Mouse (Mus musculus) liver (tissue): ENCODE measurements around the gene Gstm1.
A peak's percentile ranks its signal among the peaks of the same experiment; 100 is the strongest.
"Not testable (repeated sequence)": the region's sequence is repeated elsewhere in the genome, so short reads cannot be mapped to it uniquely, and the experiment has no call there.

Experiments
- DNase-seq: peaks from one replicate; pipeline ENCODE4 v3.0.0-alpha.2; 2020; ENCODE audit warnings: mixed read lengths

Gstm1 gene

DNA sequence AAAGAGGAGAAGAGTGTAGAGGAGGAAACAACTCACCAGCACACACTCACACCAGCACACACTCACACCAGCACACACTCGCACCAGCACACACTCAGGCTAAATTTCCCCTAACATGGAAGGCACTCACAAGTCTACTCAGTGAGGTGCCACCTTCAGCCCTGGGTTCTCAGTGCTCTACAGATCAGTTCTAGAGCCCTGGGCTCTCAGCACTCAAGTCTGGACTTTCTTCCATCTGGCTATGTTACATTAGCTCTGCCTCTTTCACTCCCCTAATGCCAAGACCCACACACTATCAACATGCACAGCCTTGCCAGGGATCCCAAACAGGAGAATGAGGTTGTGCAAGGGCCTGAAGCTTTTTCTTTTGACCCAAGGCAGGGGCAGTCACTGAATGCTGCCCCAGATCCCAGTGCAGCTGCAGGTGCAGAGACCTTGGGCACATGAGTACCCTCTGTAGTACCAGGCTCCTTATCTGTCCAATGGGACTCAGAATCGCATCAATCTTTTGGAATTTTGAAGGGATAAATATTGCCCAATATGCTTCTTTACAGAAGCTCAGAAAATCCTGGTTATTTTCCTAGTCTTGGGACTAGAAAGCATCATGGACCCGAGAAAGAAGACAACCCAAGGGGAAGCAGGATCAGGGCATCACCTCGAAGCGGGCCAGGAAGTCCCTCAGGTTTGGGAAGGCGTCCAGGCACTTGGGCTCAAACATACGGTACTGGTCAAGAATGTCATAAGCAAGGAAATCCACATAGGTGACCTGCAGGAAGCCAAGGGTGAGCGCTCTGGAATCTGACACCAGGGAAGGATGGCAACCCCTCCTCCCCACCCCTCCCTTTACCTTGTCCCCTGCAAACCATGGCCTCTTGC is 3.4 kb downstream of the Gstm1 start:
- DNase-seq, result no peak

DNA sequence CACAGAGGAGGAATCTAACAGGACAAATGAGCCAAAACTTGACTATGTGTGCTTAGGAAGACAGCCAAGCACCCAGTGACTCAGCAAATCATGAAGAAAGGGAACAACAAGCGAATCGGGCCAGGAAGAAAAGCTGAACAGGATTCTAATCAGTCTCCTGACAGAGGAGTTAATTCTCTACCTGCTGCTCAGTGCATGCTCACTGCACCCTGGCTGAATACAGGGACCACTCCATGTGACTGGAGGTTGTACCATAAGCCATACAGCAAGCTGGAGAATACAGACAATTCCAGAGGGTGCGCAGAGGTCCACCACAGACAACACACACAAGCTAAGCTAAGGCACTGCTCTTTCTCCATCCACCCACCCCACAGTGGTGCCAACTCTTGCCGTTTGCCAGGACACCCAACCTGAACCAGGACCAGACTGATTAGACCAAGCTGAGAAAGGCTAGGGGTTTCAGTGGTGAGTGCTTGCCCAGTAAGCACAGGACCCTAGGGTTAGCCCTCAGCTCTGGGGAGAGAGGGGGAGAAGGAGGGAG is 4.4 kb downstream of the Gstm1 start:
- no peak for DNase-seq

DNA sequence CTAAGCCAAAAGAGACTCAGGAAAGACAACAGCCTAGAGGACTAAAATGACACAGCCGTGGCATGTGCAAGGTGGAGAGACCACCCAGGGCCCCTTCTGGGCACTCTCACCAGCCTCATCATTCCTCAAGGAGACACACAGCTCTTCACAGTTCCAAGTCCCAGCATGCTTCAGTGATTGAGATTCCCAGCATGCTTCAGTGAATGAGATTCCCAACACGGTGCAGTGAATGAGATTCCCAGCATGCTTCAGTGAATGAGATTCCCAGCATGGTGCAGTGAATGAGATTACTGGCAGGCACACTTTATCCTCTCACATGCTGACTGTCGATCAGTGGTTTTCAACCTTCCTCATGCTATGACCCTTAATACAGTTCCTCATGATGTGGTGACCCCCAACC is 6.2 kb downstream of the Gstm1 start:
- no peak for DNase-seq

DNA sequence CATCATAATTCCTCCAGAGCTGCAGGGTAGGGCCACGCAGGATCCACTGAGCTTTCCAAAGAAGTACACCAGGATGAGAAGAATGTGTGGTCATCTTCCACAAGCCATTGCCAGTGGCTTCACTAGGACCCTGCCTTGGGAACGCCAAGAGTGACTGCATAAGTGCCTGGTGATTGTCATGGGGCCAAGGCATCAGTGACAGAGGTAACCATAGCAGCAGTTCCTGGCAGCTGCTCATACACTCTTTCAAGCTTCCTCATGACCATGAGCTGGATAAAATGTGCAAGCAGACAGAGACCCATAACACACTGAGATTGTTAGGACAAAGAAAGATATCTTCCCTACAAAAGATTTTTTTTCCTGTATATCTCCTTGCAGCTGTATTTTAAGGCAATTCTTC is 7.5 kb downstream of the Gstm1 start:
- DNase-seq, result no peak

DNA sequence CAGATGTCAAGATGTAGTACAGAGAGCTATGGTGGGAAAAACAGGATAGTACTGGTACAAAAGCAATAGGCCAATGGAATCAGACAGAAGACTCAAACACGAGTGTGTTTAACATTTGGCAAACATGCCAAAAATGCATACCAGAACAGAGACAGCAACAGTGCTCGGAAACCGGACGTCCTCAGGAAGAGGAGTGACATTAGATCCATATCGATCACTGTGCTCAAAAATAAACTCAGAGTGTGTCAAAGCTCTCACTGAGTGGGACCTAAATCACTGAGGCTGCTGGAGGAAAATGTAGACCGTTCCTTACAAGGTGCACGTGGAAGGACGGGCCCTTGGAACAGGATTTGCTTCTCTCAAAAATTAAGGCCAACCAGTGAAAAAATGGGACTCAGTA is 15.8 kb downstream of the Gstm1 start:
- no peak for DNase-seq

DNA sequence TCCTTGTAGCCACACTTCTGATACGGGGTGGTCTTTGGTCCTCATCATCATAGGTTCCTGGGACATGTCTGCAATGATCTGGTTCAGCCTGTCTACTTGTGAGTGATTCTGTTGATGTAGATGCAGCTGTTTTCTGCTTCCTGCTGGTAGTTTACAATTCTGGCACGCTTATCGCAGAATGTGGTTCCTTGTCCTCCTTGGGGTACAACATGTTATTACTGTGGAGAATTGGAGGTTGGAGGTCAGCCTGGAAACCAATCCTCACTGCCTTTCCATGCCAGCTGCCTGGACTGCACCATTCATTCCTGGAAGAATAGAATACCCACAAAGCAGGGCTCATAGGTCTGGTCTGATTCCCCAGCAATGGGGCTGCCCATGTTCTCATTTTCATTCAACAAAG is 18.3 kb downstream of the Gstm1 start:
- DNase-seq, result no peak

DNA sequence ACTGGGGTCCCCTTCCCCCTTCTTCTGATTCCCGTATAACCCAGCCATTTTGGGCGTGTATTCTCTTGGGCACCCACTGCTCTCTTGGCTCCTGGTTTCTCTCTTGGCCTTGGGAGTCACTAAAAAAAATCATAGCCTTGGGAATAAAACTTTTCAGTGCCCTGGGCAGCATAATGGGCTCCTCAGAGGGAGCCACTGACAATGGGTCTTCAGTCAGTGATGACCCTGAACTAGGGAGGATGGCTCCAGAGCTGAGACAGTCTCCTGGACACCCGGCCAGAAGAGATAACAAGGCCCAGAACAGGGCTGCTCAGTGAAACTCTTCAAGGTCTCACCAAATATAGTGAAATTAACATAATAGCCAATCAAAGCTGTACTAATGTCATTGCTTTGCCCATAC is 19.2 kb downstream of the Gstm1 start:
- DNase-seq, result no peak

DNA sequence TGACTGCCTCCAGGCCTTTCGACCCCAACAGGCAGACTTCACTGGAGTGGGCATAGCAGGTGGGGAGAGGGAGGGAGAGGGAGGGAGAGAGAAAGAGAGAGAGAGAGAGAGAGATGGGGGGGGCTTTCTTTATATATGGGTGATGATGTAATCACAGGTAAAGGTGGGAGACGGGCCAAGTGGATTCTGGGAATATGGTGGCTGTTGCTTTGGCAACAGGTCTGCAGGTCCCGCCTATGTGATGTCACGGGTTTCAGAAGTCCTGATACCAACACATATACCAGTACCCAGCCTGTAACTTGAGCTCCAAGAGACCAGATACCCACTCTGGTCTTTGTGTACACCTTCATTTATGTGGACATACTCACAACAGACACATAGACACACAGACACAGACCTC is 21.2 kb downstream of the Gstm1 start:
- no peak for DNase-seq

DNA sequence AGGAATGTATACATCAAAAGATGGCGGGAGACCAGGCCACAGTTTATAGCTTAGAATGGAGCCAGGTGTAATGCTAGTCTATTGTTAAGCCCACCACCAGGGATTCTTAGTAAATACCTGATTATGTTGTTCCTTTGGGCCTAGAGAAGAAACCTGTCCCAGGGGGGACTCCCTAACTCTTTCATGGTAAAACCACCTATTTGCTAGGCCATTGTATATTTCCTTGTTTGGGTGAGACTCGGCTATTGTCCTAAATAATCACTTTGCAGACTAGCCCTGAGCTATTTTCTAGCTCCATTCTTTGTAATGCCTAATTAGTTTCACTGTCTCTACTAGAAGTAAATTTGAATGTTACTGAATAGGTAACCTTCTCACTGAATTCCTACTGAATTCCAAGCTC is 21.8 kb downstream of the Gstm1 start:
- not testable (repeated sequence) for DNase-seq

DNA sequence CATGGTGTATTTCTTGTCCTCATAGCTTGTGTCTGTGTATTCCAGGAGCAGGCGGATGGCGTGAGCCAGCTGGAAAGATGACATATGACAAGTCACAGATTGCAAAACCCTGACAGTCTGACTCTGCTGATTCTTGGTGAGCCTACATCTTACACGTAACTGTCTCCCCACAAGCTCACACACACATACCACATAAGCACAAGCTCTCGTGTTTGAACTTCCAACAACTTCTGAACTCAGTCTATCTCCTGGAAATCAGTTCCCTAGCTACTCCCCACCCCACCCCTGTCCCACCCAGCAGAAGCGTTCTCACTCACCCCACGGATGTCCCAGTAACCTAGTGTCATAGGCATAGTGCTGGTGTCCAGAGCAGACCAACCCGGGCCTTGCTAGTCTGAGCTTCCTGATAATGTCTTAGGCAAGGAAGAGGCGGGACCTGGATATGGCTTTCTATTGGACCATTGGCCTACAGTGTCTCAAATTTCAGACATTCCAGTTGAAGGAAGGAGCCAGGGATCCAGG is 31.7 kb downstream of the Gstm1 start, which contains the start of gene Gstm2:
Gene Gstm2 (minus strand): TSS at position 413 of the 522 bp plus-strand sequence.
- DNase-seq, result peak; percentile 7

DNA sequence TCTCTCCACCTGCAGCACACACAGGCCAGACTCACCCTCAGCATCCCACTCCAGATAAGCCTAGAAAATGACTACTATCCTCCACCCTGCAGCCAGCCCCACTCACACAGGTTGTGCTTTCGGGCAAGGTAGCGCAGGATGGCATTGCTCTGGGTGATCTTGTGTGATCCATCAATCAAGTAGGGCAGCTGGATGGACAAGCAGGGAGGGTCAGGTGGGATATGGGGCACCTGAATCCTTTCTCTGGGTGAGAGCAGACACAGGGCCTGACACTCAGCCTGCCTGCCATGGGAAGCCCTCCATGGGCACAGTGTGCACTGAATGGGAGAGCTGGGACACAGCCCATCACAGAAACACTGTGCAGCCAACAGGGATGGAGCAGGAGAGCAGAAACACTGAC is 32.6 kb downstream of the Gstm1 start:
- not testable (repeated sequence) for DNase-seq

DNA sequence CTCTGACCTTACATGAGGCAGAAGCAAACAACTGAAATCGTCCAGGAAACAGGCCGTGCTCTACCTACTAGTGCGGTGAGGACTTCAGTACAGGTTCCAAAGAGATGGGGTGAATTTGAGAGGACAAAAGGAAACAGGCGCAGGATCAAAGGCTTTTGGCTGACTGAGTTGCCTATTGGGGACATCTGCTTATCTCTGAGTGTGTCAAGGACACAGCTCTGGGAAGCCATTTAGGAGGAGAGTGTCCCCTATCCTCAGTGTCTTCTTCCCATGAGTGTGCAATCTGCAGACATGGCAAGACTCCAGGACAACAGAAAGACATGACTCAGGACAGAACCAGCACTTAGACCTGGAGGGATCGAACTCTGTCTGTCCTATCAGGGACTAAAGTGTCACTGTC is 33.3 kb downstream of the Gstm1 start:
- DNase-seq, result no peak

DNA sequence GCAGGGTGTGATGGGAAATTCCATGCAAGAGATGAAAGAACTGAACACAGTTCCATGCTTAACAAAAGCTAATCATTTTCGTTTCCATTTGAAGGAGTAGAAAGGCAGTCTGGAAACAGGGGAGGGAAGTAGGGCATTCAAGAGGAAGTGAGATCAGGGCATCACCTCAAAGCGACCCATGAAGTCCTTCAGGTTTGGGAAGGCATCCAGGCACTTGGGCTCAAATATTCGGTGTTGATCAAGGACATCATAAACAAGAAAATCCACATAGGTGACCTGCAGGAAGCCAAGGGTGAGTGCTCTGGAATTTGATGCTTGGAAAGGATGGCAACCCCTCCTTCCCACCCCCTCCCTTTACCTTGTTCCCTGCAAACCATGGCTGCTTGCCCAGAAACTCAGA is 34.0 kb downstream of the Gstm1 start:
- DNase-seq, result no peak

DNA sequence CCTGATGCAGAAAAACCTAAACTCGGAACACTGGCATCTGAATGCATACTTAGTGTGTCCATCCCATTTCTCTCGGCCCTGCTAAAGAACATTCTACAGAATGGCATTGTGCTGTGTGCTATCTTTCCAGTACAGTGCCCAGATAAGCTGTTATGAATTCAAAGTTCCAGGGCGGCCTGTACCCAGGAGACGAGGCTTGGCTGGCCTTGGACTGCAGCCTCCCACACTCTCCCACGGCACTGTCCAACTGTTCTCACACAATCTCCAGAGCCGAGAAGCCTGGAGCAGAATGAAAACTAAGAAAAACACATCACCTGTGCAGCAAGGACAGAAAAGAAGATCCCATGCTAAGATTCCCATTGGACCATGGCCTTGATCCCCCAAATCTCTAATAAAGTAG is 35.0 kb downstream of the Gstm1 start:
- no peak for DNase-seq

DNA sequence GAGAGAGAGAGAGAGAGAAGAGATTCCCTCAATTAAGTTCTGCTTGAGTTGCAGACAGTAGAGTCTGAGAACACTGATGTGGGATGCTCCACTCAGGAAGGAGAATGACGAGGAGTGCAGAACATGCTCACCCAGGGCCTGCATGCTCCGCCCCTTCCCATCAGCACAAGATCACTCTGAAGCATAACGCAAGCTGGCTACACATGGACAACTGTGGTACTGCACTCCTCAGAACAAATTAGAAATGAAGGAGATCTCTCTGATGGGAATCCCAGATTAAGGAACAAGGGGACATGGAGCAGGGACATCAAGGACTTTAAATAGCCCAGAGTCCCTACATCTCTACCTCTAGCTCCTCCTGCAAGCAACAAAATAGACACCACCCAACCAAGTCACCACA is 36.5 kb downstream of the Gstm1 start:
- no peak for DNase-seq

DNA sequence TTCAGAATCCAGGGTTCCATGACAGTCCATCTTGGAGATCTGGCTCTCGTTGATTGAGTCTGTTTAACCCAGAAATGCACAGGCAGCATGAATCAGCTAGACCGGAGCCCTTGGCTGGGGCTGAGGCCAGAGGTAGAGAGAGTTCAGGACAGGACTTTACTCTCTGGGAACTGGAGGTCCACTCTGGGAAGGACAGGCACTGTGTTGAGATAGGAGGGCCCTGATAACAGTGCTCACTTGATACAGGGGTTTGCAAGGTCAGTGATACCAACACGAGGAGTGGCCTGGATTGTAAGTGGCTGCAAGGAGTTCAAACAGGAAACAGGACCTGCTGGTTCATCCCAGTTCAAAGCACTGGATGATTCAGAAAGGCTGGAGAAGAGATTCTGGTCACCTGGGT is 40.1 kb downstream of the Gstm1 start:
- DNase-seq, result no peak

DNA sequence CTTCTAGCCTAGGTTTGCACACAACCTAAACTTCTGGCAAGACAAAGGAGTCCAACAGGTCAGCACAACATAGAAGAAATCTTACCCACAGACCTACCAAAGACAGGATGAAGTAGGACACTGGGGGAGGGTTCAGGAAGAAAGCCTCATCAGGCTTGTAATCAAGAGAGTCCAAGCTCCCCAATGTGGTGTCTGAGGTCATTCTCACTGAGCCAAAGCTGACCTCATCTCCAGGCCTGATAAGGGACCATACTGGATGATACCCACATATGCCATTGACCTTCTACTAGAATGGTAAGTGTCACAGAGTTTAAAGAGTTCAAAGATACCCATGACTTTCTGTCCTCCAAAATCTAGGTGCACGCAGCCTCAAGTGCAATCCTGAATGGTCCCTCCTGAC is 43.5 kb downstream of the Gstm1 start:
- DNase-seq, result no peak

DNA sequence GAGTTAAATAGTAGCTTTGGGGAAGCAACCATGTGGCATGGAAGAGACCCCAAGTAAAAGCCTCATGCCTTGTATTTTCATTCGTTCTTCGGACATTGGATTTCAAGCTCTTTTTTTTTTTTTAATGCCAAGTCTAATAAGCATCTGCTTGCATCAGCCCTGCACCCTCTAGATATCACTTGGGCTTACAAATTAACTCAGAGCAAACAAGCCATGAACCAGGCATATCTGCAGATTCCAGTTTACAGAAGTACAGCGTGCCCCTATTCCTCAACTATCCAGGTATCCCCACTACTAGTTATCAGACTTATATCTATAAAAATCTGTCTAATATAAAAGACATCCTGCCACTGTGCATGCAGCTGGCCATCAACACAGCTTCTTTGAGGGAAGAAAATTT is 45.7 kb downstream of the Gstm1 start:
- DNase-seq, result no peak

DNA sequence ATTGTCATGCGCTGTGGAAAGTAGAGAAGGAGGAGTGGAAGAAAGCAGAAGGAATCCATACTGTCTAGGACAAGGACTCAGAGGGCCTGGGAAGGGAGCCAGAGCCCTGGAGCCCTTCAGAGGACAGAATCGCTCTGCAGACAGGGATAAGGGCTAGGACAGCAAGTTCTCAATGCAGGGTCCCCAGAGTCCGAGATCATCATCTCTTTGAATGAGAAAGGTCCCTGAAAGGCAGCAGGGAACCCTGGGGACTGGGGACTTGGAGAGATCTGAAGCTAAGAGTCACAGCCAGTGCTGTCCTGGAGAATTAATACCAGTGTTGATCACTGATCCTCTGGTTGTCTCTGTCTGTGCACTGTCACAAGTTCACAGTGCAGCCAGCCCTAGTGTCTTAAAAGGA is 46.7 kb downstream of the Gstm1 start:
- not testable (repeated sequence) for DNase-seq

DNA sequence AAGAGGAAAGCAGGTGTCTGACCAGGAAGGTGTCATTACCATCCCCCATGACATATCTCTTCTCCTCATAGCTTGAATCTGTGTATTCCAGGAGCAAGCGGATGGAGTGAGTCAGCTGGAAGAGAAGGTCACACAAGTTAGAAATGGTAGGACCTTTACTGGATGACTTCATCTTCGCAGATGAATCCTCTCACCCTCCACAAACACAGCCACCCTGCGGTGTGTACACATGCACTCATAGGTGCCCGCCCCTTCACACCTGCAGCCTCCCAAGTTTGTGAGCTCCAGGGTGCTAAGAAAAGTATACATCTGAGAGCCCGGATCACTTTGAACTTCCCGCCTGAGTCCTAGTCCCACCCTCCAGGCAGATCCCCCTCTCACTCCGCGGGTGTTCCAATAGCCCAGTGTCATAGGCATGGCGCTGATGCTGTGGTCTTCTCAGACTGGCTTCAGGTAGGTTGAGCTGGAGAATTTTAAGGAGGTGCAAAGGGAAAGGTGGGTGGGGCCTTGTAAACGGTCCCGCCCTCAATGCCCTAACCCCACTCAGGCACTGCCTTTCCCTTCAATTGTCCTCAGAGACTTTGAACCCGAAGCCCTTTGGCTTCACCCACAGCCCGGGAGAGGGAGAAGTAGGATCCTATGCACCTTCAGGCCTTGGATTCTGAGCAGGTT is 48.9 kb downstream of the Gstm1 start, which contains the start of gene Gstm3:
Gene Gstm3 (minus strand): TSS at position 560 of the 672 bp plus-strand sequence.
- no peak for DNase-seq

DNA sequence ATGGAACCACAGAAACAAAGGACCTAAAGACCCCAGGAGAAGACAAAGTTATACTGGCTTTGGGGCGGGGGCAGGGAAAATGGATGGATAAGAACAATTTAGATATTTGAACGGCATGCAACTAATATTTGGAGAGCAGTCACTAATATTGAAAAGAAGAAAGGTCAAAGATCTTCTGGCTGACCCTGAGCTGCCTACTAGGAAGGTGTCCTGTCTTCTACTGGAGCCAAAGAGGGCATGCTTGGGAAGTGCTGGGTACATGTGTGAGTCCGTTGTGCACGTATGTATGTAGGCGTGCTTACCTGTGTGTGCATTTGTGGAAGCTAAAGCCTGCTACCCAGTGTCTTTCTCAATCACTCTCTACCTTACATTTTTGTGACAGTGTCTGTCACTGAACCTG is 51.1 kb downstream of the Gstm1 start:
- no peak for DNase-seq

DNA sequence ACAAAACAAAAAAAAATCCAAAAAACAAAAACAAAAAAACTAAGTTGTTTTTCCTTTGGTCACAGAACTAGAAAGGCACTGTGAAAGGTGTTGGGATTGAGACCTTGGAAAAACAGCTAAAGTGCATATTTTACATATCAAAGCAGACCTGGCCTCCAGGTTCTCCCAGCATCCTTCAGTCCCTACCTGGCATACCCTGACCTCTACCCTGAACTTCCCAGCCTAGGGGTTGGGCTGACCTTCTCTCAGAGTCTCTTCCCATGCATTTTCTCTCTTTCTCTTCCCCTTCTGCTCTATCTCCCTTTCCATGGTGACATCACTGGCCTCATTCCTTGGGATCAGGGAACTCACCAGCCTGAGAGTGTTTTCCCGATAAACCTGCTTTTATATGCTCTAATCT is 52.2 kb downstream of the Gstm1 start:
- no peak for DNase-seq

DNA sequence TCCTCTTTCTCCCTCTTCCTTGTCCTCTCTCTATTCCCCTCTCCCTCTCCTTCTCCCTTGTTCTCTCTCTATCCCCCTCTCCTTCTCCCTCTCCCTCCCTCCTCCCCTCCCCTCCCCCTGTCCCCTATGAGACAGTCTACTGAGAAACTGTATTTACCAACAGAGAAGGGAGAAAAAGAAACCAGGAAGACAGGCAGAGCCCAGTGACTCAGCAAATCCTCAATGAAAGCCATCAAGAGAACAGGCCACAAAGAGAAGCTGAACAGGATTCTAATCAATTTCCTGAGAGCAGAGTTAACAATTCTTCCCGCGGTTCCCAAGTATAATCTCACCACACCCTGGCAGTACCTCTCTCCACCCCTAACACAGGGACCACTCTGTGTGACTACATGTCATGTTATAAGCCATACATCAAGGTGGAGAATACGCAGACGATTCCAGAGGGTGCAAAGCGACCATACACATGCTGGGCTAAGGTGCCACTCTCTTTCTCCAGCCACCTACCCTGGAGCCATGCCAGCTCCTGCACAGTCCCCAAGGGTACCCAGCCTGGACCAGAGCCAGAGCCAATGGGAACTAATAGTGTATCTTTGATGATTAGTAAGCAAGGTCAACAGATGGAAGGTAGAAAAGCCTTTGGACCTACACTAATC is 53.0 kb downstream of the Gstm1 start:
- no peak for DNase-seq
